Mouse (Mus musculus) adipocyte (in vitro differentiated cells): ENCODE measurements around the gene Retreg1.

Experiments
- DNase-seq: peaks from one replicate; pipeline ENCODE4 v3.0.0-alpha.2; 2016; ENCODE audit warnings: low spot score

The Retreg1 gene

DNA sequence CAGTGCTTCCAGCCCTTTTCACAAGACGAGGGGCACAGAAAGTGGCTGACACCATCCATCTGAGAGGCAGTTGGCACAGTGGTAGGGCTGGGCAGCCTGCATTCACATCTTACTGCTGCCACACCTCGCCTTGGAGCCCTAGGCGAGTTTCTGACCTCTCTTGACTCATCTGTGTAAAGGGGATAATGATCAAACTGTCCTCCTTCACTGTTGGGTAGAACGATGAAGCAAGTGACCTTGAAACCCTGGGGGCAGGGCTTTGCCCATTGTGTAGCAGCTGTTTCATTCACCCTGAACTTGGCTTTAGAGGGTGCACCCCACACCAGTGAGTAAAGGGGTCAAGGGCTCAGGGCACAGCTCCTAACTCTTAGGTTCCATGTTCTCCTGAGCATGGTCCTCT, 39.0 kb downstream of the Retreg1 start:
- no peak for DNase-seq

DNA sequence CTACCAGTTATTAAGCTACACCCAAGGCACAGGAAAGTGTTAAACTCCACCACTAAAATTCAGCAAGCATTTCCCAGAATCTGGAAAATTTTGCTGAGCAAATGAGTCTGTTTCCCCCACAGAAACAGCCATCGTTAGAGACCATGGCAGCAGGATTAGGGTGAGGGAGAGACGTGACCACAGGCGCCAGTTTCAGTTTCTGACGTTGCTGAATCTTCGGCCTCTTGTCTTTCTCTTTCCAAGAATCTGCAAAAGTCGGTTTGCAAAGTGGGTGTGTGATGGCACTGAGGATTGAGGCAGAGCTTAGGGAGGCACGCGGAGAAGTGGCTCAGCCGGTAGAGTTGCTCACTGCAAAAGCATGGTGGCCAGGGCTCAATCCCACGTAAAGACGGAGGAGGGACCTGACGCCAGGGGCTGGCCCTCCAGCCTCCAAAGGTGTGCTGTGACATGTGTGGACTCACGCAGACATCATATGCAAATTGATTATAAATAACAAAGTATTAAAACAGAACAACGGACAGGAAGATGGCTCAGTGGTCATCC, 41.5 kb downstream of the Retreg1 start:
- no peak for DNase-seq

DNA sequence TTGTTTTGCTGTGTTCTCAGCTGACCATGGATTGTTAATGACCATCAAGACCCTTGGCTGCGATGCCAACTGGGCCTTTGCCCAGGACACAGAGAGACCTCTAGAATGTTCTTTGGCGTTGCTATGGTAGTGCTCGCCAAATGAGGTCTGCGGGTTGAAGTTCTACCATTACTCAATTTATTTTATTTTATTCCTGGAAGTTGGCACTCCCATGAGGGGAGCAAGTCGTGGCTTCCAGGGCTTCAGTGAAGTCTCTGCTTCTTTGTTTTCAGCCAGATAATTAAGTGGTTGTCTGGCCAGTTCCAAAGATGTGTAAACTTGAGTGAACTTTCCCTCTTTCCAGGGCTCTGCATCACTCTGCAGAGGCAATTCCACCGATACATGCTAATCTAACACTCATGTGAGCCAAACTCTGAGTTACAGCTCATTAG, 43.6 kb downstream of the Retreg1 start:
- peak; percentile 81 for DNase-seq

DNA sequence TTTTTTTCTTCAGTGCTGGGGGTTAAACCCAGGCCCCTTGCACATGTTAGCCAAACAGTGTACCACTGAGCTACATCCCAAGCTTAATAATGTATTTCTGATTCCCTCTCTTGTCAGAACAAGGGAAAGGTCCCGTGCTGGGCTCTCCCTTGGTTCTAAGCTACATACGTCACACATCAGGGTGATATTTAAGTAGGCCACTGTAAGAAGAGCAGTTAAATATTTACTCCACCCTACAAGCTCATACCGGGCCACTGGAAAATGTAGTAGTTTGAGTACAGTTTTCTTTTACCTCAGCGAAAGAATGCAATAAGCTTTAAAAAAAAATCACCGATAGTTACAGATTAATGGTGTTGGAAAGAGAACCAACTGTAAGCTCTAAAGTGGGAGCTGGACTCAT, 46.9 kb downstream of the Retreg1 start:
- DNase-seq = no peak

DNA sequence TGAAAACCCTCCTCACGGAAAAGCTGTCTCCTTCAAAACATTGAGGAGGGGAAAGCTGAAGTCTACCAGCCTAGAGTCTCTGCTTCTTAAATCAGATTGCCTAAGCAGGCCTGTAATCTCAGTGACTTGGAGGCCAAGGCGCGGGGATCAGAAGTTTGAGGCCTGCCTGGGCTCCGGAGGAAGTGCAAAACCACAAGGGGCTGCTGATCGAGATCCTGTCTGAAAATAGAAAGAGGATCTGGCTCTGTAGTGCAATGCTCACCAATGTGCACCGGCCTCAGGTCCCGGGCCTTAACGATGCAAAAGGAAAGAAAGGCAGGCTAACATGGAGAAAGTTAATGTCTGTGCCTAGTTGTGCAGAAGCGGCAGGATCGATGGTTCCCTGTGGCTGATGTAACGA, 48.6 kb downstream of the Retreg1 start:
- DNase-seq = no peak

DNA sequence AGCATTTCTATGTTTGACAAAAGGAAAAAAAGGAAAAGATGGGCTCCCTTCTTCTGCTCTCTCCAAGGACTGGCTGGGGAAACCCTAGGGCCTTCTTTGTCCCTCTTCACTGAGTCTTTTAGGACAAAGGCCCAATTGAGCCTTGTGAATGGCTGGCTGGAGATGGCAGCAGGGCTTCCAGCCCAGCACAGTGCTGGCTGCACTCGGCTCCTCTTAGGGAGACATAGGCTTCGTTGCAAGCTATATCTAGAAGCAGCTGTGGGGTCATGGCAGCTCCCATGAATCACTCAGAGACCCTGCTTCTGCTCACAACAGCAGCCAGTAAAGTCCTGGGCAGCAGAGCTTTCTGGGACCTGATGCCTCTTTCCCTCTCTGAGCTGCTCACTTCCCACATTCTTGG, 50.3 kb downstream of the Retreg1 start:
- DNase-seq = peak; percentile 8

DNA sequence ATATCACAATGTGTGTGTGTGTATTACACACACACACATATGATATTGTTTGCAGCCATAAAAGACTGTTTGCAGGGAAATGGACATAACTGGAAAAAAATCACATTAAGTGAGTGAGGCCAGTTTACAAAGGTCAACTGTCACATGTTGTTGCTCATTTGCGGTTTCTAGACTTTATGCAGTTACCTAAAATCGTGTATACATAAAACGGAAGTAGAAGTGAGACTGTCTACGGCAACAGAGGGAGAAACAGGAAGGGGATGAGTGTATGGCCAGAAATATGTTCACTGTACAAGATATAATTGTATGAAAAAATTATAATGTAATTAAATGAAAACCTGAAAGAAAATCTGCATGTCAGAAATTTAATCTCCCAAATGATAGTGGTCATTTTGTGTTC, 53.8 kb downstream of the Retreg1 start:
- no peak for DNase-seq

DNA sequence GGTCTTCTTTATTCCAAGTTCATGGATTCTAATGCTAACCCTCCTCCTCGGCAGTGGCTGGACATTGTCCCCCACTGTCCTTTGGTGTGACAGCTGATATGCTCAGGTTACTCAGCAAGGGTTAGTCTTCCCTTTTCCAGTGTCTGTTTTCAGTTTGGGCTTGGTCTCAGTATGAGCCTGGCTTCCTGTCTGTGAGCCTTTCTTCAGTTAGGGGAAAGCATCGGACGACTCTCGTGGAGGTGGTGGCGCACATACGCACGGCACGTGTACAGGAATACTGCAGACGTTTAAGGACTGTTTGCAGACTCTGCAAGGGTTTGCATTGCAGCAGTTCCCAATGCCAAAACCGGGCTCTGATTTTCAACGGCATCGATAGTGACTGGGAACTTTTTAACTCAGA, 54.6 kb downstream of the Retreg1 start:
- DNase-seq = no peak

DNA sequence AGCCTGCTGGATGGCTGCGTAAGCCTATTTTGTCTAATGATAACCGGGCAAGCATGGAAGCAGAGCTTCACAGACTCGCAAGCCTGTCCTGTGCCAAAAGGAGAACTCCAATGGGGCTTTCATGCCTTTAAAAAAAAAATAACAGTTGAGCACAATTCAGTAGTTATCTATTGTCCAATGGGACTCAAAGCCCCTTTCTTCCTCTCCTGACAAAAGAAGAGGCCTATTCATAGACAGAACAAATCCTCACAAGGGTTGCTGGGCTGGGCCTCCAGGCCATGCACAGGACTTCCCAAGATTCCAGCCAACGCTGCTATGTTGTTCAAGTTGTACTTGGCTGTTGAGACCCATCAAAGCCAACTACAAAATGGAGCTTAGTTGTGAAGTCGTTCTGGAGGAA, 56.0 kb downstream of the Retreg1 start:
- DNase-seq = no peak

DNA sequence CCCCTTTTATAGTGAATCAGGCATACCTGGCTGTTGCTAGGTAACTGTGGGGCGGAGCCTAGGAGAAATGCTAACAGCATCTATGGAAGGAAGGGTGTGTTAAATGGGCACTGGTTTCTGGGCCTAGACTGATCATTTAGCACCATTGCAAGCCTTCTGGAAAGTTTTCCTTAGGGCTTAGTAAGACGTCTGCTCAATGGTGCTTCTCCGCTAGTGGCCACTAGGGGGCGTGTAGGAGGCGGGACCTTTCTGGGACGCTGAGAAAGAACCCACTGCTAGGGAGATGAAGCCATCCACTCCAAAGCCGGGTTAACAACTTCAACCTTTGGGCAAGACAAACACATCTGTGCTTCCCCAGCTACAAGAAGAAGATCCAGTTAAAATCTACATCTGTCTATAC, 57.6 kb downstream of the Retreg1 start:
- DNase-seq = peak; percentile 53

DNA sequence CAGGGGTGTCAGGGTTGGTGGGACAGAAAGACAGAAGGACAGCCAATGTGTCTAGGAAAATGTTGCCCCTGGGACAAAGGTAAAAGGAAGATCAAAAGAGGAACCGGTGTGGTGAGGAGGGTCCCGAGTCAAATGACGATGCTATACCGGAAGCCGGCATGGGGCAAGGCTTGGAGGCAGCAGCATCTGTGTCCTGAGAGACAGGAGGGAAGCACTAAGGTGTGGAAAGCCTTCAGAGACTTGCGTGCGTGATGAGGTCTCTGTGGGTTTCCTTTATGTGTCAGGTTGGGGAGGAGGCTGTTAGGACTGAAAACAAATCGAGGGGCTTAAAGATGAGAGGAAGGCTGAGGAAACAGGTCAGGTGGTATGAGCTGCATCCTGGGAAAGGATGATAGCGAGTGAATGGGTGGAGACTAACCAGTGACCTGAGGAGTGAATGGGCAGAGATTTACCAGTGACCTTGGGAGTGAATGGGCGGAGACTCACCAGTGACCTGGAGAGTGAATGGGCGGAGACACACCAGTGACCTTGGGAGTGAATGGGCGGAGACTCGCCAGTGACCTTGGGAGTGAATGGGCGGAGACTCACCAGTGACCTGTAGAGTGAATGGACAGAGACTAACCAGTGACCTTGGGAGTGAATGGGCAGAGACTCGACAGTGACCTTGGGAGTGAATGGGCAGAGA, 60.1 kb downstream of the Retreg1 start:
- DNase-seq = no peak

DNA sequence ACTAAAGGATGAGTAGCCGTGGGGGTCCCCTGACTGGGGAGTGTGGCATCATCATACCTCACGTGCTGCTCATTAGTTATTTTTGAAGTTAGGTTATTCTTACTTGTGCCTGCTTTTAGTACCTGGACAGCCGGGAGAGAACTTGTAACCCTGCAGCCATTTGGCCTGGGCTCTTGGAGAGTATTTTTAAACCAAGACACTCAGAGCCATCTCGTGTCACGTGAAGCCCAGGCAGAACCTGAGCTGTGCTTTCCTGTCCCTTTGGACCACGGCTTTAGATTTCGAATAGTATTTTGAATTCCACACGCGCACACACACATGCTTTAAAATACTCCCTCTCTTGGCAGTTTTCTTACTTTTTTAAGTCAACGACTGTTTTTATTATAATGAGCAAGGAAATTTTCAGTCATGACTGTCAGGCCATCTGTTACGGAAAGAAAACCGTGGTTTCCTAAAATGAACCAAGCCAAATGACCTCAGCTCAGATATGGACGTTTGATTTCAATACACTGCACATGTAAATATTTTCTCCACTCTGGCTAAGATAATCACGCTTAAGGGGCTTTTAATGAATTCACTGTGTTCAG, 61.5 kb downstream of the Retreg1 start:
- no peak for DNase-seq

DNA sequence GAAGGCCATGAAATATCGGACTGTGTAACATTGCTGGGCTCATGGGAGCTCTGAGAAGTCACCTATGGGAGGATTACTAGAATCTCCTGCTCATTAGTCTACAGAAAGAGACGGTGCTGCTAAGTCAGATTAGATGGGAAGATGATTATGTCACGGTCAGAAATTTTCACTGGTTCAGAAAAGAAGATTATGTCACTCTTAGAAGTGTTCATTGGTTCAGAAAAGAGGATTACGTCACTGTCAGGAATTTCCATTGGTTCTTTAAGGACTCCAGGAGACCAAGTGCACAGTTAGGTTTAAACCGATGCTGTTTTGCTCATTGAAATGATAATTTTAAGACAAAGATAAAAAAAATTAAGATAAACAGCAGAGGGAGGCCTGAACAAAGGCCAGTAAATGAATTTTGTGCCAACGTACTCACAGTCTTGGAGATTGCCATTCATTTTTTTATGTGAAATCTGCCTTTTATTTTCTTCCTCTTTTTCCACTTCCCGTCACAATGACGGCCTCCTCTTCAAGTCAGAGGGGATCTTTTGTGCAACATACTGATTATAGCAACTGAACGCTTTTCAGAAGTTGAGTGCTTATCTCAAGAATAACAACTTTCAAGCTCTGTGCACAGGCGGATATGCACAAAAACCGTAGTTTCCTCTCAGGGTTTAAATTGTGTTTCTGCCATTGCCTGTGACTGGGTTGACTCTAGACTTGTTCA, 67.0 kb downstream of the Retreg1 start:
- DNase-seq = no peak

DNA sequence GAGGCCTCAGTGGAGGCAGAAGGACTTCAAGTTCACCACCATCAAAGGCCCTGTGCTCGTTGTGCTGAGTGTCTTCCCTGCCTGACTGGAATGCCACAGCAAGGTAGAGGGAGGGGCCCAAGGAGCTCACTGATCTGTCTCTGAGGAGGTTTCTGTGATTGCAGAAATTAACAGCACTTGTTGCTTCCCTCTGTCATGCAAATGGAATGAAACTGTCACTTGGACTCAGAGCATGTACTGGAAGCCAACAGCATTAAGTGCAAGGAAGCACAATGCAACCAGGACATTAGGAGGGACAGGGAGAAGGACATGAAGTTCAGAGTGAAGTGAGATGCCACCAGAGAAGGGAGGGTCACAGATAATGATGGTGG, 67.5 kb downstream of the Retreg1 start:
- DNase-seq = no peak

DNA sequence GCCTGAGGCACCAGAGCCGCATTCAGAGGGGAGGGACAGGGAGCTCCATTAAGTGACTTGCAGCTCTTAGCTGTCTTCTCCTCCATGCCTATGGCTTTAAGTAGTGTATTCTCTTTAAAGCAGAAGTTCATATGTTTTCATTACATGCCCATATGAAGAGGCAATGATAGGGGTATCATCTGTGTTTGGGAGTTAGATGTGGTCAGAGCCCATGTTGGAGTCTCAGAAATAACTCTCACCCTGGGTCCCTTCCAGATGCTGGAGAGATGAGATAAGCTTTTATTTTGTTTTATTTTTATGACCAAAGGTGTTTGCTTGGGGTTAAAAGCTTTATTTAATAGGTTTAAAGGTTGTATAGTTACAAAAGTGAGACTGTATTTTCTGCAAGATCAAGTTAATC, 67.9 kb downstream of the Retreg1 start:
- DNase-seq = no peak

DNA sequence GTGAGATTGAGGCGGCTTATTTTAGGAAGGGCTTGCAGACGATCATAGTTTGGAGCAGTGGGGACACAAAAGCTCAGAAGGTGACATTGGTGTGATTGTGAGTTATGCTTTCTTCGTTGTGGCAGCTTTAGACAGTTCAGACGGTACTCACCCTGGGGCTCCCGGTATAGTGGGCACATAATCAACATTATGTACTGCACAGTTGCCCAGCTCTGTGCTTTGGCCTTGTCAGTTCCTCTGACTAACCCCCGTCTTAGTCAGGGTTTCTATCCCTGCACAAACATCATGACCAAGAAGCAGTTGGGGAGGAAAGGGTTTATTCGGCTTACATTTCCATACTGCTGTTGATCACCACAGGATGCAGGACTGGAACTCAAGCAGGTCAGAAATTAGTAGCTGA, 69.9 kb downstream of the Retreg1 start:
- no peak for DNase-seq

DNA sequence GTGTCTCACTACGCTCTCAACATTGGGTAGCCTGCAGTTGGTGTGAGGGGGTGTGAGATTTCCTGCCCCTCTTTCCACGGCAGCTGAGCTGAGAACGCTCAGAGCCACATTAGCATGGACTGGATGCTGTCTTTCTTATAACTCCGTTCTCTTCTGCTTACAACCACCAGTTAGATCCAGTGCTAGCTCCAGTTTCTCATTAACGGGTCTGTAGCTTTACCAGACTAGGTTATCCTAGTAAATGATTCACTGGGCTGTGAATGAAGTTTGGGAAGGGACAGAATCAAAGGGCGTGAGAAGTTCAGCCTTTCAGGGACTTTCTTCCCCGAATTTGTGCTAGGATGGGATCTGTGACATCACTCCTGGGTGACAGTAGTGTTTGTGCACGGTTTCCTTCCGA, 70.7 kb downstream of the Retreg1 start:
- DNase-seq = no peak

DNA sequence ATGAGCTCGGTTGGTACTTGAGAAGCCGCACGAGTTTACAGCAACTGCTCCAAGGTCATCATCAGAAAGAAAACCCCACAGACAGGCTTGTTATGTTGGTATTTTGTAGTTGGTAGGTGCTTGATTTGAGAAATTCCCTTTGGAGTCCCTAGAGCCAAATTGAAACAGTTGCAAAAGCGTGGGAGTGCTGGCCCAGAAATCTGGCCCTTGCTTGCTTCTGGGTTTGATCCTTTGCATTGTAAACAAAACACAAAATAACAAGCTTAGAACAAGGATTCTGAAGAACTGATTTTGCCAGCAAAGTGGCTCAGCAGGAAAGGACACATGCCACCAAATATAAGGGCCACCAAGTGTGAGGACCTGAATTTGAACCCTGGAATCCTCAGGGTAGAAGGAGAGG, 71.2 kb downstream of the Retreg1 start:
- DNase-seq = no peak

DNA sequence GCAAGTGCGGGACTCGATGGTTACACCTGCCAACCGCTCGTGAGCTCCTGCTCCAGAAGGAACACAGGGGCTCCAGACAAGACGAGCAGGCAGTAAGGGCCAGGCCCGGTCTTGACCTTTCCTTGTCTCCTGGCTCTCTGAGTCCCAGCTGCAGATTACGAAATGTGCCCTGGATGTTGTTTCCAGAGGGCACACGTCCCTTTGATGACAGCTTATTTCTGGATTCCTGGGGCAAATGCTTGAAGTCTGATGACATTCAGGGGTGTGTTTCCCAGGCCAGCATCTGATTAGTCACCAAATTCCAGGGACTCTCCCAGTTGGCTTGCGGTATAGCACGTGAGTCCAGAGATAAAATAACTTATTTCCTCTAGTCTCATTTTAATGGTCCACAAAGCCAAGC, 72.0 kb downstream of the Retreg1 start:
- DNase-seq = peak; percentile 44

DNA sequence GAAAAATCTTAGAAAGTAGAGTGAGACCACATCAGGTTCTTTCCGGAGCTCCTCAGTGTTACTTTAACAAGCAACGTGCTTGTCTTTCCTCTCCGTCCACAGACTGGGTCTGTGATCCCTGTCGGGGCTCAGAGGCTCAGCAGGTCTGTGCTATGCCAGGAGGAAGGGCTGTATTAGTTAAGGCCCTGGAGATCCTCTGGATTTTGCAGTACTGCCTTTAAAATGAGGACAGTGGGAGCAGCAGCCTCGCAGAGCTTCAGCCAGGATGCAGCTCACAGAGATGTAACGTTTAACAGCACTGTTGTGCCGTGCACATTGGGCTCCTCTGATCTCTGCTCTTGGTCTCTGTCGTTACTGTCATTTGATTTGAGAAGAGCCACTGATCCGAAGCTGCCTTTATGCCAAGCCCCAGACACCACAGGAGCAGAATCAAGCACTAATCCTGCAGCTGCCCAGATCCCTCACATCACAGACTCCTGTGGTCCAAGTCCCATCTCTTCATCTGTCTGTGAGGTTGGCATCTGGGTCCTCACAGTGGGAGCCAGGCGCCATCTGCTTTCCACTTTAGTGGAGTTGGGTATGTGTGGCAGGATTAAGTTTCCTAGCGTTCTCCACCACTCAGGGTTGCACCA, 72.7 kb downstream of the Retreg1 start:
- no peak for DNase-seq

DNA sequence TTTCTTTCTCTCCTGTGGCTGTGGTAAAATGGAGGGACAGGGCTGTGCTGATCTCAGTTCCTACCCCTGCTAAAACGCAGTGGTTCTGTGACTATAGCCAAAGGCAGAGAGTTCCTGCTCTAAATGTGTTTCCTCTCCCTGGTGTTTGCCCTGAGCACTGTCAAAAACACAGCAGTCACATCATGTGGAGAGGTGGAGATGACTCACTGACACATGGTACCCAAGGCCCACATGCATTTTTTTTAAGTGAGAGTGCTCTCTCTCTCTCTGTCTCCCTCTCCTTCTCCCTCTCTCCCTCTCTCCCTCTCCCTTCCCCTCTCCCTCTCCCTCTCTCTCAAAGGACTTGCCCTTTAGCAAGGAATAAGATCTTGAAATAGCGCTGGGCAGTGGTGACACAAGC, 73.3 kb downstream of the Retreg1 start:
- DNase-seq = no peak

DNA sequence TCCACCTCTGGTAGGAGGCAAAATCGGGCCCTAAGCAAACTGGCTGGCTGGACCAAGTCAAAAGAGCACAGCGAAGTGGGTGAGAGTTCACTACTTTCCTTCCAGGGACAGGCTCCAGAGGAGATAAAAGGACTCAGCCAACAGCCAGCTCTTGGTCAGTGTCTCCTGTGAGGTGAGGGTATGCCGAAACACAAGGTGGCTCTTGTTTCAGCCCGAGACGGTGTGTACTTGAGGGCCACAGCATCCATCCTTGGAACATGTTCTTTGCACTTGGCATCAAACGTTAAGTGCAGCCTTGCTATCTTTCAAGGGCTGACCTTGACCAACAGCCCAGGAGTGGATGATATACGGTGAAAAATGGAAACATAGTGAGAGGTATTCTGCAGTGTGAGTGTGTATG, 75.7 kb downstream of the Retreg1 start:
- no peak for DNase-seq

DNA sequence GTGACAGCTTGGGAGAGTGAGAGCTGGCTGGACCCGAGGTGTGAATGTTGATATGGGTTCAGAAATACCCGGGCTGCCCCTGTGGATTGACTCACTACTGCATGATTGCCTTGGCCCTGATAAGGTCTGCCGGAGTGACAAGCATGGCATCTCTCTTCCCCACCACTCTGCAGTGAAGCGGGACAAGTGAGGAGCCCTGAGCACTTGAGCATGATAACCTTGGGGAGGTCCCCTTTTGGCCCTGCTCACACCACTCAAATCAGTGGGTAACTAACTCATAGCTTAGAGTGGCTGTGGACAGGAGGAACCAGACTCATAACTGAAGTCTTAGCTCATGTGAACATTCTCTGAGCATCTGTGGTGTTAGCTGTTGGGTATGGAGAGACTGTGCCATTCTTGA, 77.0 kb downstream of the Retreg1 start:
- no peak for DNase-seq
